Mouse (Mus musculus) liver, embryonic 14.5 days (tissue): ENCODE measurements at regions not wholly inside any gene's neighbourhood (a gene's known extent, or its start where the extent isn't known, plus 50 kb on each side); places are given as distances from the start of the nearest gene placed in this dataset.

Source experiments
- ATAC-seq: fragments of 200-750 bp; cut with Nextera tagmentation; 2 replicates; pipeline ENCODE4 v1.8.0; 2017; ENCODE audit warnings: moderate number of reproducible peaks, mild to moderate bottlenecking, moderate library complexity; ENCODE audit not compliant: insufficient read depth
- DNase-seq, 3 experiments: peaks; one replicate each; pipeline ENCODE4 v3.0.0-alpha.2; 2012 to 2013; ENCODE audit warnings: low read depth in 3 of 3, low spot score in 3 of 3
- H3K27ac ChIP-seq: fragments of 300-500 bp; sonication (generic); 2 replicates; pipeline ENCODE4 v1.5.1; 2014; ENCODE audit warnings: moderate library complexity, mild to moderate bottlenecking, control low read depth, inconsistent platforms
- H3K27me3 ChIP-seq: fragments of 300-500 bp; sonication (generic); 2 replicates; pipeline ENCODE4 v1.6.1; 2014; ENCODE audit warnings: mild to moderate bottlenecking, low read length, moderate library complexity; ENCODE audit not compliant: control insufficient read depth, insufficient read depth
- H3K36me3 ChIP-seq: fragments of 300-500 bp; sonication (generic); replicated peaks from 2 replicates; pipeline ENCODE4 v1.6.1; 2014; ENCODE audit warnings: low read depth; ENCODE audit not compliant: control insufficient read depth, insufficient read depth
- H3K4me1 ChIP-seq, 2 experiments: fragments of 200-500 bp in 1 of 2; fragments of 300-500 bp in 1 of 2; sonication (generic) in 1 of 2; replicated peaks; 2 replicates each; pipeline ENCODE4 v1.6.1; 2012 to 2014; ENCODE audit warnings: antibody characterized with exemption in 1 of 2, inconsistent platforms in 1 of 2, low read length in 1 of 2; ENCODE audit not compliant: control insufficient read depth in 2 of 2, insufficient read depth in 2 of 2
- H3K4me2 ChIP-seq: fragments of 300-500 bp; sonication (generic); 2 replicates; pipeline ENCODE4 v1.6.1; 2014; ENCODE audit warnings: low read depth, mild to moderate bottlenecking, control low read depth, moderate library complexity
- H3K4me3 ChIP-seq, 2 experiments: fragments of 200-500 bp in 1 of 2; fragments of 300-500 bp in 1 of 2; sonication (generic) in 1 of 2; 2 replicates each; pipeline ENCODE4 v1.5.1; 2012 to 2014; ENCODE audit warnings: low read depth in 2 of 2, low read length in 2 of 2, mild to moderate bottlenecking in 2 of 2, control low read depth in 1 of 2, inconsistent platforms in 1 of 2, moderate library complexity in 1 of 2; ENCODE audit not compliant: insufficient read depth in 1 of 2
- H3K9ac ChIP-seq: fragments of 300-500 bp; sonication (generic); replicated peaks from 2 replicates; pipeline ENCODE4 v1.6.1; 2014; ENCODE audit warnings: mild to moderate bottlenecking, control low read depth, moderate library complexity
- H3K9me3 ChIP-seq: fragments of 300-500 bp; sonication (generic); 2 replicates; pipeline ENCODE4 v1.6.1; 2016; ENCODE audit warnings: low read length, mixed read lengths; ENCODE audit not compliant: control insufficient read depth
- CTCF ChIP-seq: IDR thresholded peaks from 2 replicates; pipeline ENCODE4 v1.5.1; 2016; ENCODE audit warnings: antibody characterized with exemption, low read depth, control low read depth
- EP300 ChIP-seq: IDR thresholded peaks from 2 replicates; pipeline ENCODE4 v1.6.1; 2016; ENCODE audit warnings: antibody characterized with exemption, low read depth
- WGBS: fragments of 180-500 bp; shearing (Covaris S2); extraction: QIAGEN DNeasy Blood & Tissue Kit; methylation state at CpG from one replicate; pipeline ENCODE4 v1.1.7; 2014; ENCODE audit not compliant: insufficient replicate concordance; 5-methylcytosine and 5-hydroxymethylcytosine counted together

DNA sequence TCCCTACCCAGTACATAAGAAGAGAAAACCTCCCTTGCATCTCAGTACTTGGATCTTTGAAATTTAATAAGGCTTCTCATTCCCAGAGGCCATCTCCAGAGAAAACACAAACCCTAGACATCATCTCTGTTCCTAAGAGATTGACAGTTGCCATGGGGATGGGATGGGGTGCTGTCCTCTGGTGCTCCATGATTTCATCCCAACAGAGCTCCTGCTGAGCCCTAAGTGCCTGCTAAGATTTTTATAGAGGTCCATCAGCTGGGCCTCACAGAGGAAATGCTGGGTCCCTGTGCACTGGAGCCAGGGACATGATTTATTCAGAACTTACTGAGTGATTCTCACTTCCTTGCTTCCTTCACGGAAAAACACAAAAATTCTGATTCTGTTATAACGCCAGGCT is 1800.8 kb upstream of the 5930422O12Rik start:
- WGBS, result 51% methylated on average over 2 of the region's 2 CpGs
- no peak for ATAC-seq
- TF ChIP-seq CTCF (no peak), EP300 (no peak)

DNA sequence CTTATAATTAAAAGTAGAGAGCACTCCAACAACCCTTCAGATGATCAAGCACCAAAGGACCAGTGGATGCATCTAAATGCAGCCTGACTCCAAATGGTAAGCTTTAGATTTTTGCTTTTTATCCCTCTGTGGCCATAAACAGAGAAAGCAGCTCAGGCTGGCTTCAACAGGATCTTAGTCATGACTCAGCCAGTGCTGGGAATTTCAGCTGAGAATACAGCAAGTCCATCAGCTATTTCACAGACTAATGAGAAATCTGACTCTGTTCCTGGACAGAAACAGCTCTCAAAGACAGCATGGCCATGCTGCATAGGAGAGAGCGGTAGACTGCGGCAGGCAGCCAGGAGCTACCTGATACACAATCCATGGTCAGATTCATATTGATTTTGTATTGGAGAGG is 1800.4 kb upstream of the 5930422O12Rik start:
- TF ChIP-seq CTCF (no peak), EP300 (no peak)
- no peaks in the 10 kb centered on the region for H3K4me1 ChIP-seq
- 78% methylated on average over 2 of the region's 2 CpGs for WGBS
- no peak overlapping the region for H3K4me3 ChIP-seq
- H3K4me2 ChIP-seq, result no peak overlapping the region
- H3K9ac ChIP-seq, result no peak overlapping the region
- H3K27me3 ChIP-seq, result no peaks in the 10 kb centered on the region
- H3K27ac ChIP-seq, result no peak overlapping the region
- no peak for ATAC-seq
- DNase-seq, result no peak
- H3K9me3 ChIP-seq, result no peaks in the 10 kb centered on the region
- no peaks in the 10 kb centered on the region for H3K36me3 ChIP-seq

More for the DNA sequence above, 1800.8 kb upstream of the 5930422O12Rik start:
- Histone ChIP-seq H3K4me2 (no peak overlapping the region), H3K4me1 (no peaks in the 10 kb centered on the region), H3K9me3 (no peaks in the 10 kb centered on the region), H3K27ac (no peak overlapping the region), H3K4me3 (no peak overlapping the region), H3K36me3 (no peaks in the 10 kb centered on the region), H3K27me3 (no peaks in the 10 kb centered on the region), H3K9ac (no peak overlapping the region)
- no peak for DNase-seq

DNA sequence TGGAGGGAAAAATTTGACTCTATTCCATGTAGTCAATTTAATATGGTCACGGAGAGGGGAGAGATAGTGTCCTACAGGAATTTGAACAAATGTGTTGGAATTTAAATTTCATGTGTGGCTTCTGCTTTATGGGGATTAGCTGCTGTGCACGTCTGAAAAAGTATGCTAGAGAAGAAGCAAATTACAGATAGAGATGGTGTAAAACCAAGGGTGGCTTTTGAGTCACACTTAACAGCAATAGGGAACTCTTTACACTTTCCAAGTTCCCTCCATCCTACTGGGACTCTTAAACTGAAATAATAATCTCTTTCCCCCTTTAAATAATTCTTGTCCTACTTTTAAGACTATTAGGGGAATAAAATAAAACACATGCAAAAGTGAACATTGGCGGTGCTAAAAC is 1790.1 kb upstream of the 5930422O12Rik start:
- no peak for TF ChIP-seq EP300
- no peak for TF ChIP-seq CTCF
- DNase-seq (no peak), ATAC-seq (no peak)
- Histone ChIP-seq H3K36me3 (no peaks in the 10 kb centered on the region), H3K4me1 (no peaks in the 10 kb centered on the region), H3K27ac (no peak overlapping the region), H3K9ac (no peak overlapping the region), H3K9me3 (no peaks in the 10 kb centered on the region), H3K4me3 (no peak overlapping the region), H3K4me2 (no peak overlapping the region), H3K27me3 (no peaks in the 10 kb centered on the region)
- WGBS, result 64% methylated on average over 3 of the region's 3 CpGs

DNA sequence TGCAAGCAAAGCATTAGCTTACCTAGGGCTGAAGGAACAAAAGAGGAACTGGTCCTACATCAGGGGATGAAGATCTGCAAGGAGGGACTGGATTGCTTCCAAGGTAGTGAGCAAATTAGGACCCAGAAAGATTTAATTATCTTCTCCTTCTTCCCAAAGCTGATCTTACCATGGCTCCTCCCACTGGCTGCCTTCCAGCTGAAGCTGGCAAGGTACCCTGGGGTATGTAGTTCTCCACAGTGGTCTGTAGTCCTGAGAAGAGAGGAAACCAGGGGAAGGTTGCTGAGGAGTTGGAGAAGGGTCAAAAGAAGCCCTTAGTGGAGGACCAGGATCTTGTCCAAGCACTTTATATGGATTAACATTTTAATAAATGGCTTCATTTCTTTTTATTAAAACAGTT is 1764.8 kb upstream of the 5930422O12Rik start:
- no peak for ATAC-seq
- H3K9ac ChIP-seq, result no peak overlapping the region
- DNase-seq, result no peak

DNA sequence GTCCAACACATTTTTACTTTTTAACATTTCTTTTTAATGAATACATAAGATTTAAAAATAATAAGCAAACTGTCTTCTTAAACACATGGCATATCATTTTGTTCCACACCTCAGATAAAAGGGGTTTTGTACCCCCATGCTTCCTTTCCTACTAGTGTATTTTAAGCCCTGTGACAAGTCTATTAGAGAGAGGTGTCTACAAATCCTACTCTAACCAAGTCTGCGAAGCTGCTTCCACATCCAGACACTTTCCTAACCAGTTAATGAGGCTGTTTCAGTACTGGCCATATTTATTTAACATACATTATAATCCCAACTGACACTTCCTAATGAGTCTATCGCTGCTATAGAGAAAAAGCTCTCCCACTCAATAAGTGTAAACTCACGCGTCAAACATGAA is 1763.0 kb upstream of the 5930422O12Rik start:
- ATAC-seq (no peak), DNase-seq (no peak)
- Histone ChIP-seq H3K4me2 (no peak overlapping the region), H3K4me1 (no peaks in the 10 kb centered on the region), H3K27me3 (no peaks in the 10 kb centered on the region), H3K27ac (no peak overlapping the region), H3K9ac (no peak overlapping the region), H3K9me3 (no peaks in the 10 kb centered on the region), H3K36me3 (no peaks in the 10 kb centered on the region), H3K4me3 (no peak overlapping the region)
- WGBS, result 73% methylated on average over 4 of the region's 4 CpGs
- TF ChIP-seq EP300 (no peak), CTCF (no peak)

More for the DNA sequence above, 1764.8 kb upstream of the 5930422O12Rik start:
- H3K4me1 ChIP-seq, result no peaks in the 10 kb centered on the region
- no peaks in the 10 kb centered on the region for H3K9me3 ChIP-seq
- H3K36me3 ChIP-seq, result no peaks in the 10 kb centered on the region
- no peak overlapping the region for H3K4me2 ChIP-seq
- H3K27ac ChIP-seq, result no peak overlapping the region
- H3K27me3 ChIP-seq, result no peaks in the 10 kb centered on the region
- TF ChIP-seq EP300 (no peak), CTCF (no peak)
- no peak overlapping the region for H3K4me3 ChIP-seq

DNA sequence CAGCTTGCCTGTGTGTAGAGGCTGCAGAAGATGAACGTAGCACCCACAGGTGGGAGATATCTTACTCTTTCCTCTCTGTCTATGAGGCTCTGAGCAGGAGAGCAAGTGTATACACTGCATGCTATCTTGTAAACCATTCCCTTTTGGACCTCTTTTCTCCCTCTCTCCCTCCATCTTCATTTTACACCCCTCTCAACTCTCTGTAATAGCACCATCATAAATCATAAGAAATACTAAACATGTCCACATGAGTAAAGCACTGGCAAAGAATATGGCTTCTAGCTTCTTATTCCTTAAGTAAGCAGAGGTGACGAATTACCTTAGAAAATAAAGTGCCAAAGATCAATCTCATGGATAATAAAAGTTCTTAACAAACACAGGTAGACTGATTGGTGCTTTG is 1724.3 kb upstream of the 5930422O12Rik start:
- Histone ChIP-seq H3K27ac (no peak overlapping the region), H3K4me2 (no peak overlapping the region), H3K4me3 (no peak overlapping the region), H3K36me3 (no peaks in the 10 kb centered on the region), H3K27me3 (no peaks in the 10 kb centered on the region), H3K9ac (no peak overlapping the region), H3K4me1 (no peaks in the 10 kb centered on the region), H3K9me3 (no peaks in the 10 kb centered on the region)
- no peak for ATAC-seq
- 42% methylated on average over 2 of the region's 2 CpGs for WGBS
- DNase-seq, result no peak
- TF ChIP-seq CTCF, result no peak
